Mouse (Mus musculus): Measurements from ENCODE around the gene Whamm.

Whamm gene

DNA sequence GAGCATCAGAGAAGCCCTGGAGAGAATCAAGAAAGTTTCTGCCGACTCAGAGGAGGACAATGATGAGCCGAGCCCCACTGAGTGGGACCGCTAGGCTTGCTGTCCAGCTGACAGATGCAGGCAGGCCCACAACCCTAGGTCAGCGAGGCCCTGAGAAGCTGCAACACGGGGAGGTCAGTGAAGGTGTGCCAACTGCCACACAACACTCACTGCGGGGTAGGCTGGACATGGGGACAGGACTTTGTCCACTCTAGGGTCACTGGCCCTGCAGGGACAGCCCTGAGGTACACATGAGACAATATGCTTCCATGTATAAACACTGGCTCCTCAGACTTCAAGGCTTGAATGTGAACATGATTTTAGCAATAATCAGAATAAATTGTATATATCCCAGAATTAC is 25.0 kb downstream of the Whamm start:
- no peak for DNase-seq (ENCODE audit: low read depth, low spot score)

DNA sequence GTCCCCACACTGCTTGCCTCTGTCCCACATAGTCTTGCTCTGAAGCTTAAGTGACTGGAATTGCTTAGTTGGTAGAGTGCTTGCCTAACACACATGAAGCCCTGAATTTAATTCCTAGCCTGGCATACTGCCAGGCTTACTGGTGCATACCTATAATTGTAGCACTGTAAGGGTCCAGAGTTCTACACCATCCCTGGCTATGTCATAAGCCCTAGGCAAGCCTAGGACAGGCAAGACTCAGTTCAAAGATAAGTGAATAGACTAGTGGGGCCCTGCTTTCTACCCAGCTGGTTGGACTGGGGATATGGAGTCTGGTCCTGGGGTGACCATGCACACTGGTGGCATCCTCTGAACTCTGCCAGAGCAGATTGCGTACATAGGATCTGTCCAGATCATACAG is 26.6 kb downstream of the Whamm start:
- DNase-seq (ENCODE audit: low read depth, low spot score) = no peak

DNA sequence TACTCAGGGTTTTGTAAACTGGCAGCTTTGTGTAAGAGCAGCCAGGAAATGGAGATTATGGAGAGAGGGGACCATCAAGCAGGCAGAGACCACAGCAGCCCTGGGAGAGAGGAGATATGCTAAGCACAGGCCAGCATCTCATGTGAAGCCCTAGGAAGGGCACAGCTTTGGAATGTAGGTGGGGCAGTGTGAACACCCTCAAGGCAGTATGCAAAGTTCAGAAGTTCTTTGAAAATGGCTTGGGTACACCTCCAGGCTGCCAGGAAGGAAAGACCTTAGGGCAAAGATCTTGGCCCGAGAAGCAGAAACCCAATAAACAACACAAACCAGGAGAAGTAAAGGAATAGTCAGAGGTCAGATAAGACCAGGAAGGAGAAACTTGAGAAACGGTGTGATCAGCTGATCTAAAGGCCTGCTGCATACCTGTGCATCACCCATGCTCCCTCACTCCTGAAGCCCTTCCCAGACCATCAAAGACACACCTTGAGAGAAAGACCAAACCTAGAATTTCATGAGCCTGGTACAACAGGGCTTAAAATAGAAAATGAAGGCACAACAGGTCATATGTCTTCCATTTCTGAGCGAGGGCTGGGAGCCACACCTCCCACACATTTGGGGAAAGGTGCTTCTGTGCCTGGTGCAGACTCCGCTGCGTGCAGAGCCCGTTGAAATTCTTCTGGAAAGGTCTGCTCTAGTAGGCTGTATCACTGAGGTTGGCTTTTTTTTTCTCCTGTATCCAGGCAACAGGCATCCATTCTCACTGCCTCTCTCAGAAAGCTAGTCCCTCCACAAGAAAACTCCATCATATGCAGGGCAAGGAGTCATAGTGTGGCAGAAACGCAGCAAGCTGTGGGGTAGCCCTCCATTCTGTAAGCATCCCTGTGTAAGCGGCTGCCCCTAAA is 28.6 kb downstream of the Whamm start:
- DNase-seq (ENCODE audit: low read depth, low spot score) = no peak

DNA sequence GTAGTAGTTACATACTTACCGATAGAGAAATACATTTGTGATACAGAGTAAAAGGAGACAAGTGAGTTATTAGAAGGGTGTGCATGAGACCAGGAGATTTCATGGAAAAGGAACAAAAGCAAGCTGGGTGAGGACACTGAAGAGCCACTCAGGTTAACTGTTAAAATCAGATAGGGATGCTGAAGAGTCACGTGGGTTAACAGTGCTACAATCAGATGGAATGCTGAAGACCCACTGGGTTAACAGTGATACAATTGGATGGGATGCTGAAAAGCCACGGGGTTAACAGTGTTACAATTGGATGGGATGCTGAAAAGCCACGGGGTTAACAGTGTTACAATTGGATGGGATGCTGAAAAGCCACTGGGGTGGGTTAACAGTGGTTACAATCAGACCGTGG is 33.9 kb downstream of the Whamm start:
- DNase-seq (ENCODE audit: low read depth, low spot score) = no peak

DNA sequence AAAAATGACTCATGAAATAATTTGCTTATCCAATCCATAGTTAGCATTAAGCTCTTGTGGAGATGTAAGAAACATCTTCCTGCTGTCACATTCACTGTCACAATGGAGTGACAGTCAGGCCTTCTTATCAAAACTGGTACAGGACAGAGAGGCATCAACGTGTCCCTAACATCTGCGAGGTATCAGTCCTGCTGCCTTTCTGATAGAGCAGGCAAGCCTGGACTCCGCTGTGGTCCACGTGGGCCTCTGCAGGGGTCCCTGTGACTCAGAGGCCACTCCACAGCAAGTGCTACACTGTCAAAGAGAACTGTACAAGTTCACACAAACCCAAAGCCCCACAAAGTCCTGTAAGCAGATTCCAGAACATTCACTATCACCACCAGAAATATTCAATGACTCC is 34.4 kb downstream of the Whamm start:
- DNase-seq (ENCODE audit: low read depth, low spot score) = no peak

DNA sequence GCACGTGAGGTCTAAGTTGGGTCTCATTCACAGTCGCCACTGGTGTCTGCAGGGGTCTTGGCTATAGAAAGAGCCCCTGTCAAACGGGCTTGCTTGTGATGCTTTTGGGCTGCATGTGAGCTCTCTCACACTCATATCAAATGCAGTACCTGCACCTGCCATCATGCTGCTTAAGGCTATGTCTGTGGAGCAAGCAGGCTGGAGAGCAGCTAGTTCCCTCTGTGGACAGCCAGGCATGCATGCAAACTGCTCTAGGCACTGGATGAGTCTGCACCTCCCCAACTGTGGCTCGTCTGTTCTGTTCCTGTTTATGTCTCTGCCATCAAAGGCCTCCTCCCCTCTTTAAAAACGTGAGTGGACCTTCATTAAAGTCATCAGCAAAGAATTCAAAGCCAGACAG is 35.4 kb downstream of the Whamm start:
- no peak for DNase-seq (ENCODE audit: low read depth, low spot score)

DNA sequence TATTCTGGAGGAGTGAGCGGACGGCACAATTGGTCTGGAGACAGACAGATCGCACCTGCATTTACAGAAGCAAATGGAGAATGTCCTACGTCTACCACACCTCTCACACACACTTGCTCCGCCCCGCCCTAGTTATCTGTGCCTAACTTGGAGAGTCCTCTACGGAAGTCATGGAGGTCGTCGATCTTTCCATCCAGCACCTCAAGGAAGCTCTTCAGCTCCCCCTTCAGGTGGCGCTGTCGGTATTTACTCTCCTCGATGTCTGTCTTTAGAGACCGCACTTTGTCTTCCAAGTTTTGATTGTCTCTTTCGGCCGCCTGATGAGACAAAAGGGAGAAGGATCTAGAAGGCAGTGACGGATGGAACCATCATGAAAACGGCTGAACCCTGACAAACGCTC is 39.1 kb downstream of the Whamm start:
- DNase-seq (ENCODE audit: low read depth, low spot score) = no peak

DNA sequence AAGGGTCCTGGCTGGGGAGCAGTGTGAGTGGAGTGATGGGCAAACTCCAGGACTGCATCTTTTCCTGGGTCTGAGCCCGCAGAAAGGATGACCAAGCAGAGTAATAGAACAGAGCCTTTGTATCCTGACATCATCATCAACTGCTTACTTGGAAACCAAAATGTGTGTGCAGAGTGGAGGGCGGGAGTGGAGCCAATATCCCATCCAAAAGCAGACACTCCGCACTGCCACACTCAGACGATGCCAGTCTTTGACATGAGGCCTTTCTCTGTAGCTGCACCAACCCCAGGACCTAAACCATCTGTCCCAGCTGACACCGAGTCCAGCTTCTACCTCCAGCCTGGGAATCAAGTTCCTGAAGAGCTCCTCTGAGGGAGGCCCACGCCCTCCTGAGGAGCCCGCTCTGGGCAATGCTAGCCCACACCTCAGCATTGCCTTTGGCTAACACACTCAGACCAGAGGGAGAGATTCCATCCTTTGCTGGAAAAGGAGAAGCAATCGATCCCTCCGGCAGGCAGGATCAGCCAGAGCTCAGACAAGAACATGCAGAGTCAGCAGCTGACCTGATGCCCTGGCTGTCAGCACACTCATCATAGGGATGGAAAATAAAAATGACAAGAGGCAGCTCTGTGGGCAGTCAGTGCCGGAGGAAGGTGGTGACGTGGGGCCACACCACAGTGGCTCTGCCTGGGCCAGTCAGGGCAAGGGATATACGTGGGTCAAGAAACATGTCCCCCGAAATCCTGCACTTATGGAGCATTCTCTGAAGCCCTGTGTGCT is 42.0 kb downstream of the Whamm start:
- DNase-seq (ENCODE audit: low read depth, low spot score) = no peak

DNA sequence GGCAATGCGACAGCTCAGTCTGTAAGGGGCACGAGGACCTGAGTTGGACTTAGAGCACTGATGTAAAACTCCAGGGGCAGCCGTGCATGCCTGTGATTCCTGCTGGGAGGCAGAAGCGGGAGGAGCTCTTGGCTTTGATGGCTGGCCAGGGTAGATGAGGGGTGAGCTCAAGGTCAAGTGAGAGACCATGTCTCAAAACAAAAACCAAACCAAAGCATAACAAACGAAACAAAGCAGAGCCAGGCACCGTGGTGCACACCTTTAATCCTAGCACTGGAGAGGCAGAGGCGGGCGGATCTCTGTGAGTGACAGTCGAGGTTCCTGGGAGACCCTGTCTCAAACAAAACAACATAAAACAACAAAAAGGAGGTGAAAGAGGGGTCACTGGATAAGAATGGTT is 44.0 kb downstream of the Whamm start:
- no peak for DNase-seq (ENCODE audit: low read depth, low spot score)

DNA sequence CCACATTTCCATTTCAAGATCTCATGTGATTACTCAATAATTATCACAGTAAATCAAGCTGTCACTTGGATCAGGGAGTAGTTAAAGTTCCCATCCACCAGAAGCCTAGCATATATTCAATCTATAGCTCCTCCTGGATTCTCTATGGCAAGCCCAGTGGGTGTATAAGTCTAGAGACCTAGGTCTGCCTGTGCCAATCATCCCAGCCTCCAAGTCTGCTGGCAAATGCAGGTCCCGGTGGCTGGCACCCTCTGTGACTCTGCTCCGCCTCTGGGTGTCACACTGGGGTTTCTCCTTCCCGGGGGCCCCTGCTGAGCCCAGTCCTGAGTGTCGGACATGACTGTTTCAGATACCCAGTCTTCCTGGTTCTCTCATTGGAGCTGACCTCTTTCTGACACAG is 51.7 kb downstream of the Whamm start:
- no peak for DNase-seq (ENCODE audit: low read depth, low spot score)

DNA sequence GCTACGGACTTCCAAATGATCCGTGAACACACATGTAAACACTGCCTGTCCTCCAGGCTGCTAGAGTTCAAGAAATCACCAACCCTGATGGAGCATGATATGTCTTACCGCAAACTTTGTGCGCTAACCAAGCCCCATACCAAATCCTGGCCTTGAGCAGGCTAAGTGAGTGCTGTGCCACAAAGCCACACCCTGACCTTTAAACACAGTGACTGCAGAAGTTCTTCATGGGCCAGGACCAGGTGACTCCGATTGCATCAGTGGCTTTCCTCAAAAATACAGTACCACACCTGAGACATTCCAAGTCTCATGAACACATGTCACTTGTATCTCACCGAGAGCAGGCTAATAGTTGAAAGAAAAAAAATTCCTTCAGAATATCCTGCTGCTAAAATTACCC is 52.7 kb downstream of the Whamm start:
- DNase-seq (ENCODE audit: low read depth, low spot score) = no peak

DNA sequence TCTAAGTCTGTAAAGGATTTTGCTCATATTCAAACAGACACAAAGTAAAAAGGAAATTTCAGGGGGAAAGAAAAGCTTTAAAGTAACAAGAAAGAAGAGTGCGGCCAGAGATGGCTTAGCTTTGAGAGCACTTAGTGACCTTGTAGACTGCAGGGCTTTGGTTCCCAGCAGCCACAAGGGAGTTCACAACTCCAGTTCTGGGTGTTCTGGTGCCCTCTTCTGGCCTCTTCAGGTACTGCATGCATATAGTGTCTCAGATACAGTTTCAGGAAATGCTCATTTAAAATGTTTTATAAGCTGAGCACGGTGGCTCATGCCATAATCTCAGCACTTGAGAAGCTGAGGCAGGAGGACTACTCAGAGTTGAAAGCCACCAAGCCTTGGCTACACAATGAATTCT is 55.4 kb downstream of the Whamm start:
- DNase-seq (ENCODE audit: low read depth, low spot score) = no peak

DNA sequence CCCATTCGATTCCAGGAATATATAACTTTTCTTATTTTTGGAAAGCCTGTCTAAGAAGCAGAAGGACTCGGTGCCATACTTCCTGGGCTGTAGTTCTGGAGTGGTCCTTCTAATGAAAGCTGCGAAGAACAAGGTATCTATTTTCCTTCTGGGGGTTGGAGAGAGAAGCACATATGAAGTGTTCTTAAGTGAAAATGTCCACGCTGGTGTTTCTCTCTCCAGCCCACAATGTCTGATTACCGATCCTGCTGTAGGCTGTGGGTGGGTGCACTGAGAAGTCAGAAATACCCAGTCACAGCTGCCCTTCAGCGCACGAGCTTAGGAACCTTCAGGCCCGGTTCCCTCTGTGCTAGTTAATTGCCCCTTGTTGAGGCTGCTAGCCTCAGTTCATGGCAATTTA is 60.2 kb downstream of the Whamm start:
- no peak for DNase-seq (ENCODE audit: low read depth, low spot score)

DNA sequence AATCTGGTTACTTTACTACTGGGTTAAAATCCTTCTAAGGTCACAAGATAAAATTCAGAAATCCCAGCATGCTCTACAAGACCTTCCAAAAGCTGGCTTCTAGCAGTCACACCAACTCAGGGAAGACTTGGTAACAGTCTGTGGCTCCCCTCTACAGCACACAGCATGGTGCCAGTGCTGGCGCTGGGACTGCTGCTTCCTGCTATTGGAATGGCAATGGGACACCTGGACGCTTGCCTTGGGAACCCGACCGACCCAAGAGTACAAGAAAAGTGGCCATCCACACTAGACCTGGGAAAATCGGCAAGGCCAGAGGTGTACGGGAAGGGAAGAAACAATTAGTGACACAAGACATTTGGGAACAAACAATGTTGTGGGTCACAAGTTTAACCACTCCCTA is 61.5 kb downstream of the Whamm start:
- DNase-seq (ENCODE audit: low read depth, low spot score) = no peak

DNA sequence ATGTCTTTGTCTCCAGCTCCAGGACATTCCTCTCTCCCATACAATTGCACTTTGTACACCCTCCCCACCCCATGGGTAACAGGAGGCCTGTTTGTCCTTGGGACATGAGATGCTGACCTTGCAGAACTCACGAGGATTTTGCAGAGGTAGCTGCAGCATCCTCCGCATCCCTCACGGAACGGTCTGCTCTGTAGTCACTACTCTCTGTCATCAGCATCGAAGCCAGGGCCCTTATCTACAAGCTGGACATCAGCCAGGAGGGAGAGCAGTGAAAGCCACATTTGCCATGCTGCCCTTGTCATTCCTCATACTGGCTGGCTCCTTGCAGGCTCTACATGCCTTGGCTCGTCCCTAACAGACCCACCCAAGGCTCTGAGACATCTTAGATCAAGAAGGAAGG is 70.0 kb downstream of the Whamm start:
- DNase-seq (ENCODE audit: low read depth, low spot score) = no peak

DNA sequence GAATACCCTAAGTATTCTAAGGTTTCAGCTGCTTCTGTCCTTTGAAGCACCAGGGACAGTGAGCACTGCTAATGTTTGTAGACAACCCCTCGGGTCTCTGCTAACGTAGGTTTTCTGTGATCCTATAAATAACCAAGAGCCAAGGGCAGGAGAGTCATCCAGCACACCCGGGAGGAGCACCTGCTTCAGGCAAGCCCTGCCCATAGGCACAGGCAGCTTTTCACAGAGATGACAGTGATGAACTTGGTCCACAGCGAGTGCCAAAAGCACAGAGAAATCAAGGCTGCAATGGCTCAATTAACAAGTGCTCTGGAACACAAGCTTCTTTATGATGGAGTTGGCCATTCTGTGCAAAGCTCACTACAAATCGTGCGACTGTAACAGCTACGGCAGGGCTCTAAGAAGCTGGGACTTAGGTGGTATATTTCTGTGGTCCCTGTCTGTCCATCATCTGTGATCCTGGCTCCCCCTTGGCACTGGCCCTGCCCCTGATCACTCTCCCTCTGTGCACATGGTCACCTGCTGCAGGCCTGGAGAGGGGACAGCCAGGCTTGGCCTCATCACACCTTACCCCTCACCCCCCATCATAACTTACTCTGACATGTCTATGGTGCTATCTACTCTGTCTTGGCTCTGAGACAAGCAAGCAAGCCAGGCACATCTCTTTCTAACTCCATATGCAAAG is 73.6 kb downstream of the Whamm start:
- no peak for DNase-seq (ENCODE audit: low read depth, low spot score)
